Mouse (Mus musculus): ENCODE results near the gene Pcca.

The Pcca gene

DNA sequence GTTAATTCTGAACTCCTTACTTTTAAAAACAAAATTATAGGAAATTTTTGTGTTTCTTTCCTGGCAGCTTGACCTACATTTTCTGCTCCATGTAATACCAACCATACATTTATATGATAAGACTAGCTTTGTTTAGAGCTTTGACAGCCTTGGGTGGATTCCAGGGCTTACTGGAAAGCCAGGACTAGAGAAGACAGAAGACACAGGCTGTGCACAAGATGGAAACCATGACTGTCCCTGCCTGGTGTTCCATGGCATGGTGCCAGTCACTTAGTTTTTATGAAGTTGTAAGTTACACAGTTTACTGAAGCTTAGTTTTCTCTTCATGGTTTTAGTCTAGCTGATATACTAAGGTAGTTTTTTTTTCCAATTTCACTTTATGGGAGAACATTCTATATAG, 202.7 kb downstream of the Pcca start:
- no peak for DNase-seq (ENCODE audit: low read depth, low spot score)

DNA sequence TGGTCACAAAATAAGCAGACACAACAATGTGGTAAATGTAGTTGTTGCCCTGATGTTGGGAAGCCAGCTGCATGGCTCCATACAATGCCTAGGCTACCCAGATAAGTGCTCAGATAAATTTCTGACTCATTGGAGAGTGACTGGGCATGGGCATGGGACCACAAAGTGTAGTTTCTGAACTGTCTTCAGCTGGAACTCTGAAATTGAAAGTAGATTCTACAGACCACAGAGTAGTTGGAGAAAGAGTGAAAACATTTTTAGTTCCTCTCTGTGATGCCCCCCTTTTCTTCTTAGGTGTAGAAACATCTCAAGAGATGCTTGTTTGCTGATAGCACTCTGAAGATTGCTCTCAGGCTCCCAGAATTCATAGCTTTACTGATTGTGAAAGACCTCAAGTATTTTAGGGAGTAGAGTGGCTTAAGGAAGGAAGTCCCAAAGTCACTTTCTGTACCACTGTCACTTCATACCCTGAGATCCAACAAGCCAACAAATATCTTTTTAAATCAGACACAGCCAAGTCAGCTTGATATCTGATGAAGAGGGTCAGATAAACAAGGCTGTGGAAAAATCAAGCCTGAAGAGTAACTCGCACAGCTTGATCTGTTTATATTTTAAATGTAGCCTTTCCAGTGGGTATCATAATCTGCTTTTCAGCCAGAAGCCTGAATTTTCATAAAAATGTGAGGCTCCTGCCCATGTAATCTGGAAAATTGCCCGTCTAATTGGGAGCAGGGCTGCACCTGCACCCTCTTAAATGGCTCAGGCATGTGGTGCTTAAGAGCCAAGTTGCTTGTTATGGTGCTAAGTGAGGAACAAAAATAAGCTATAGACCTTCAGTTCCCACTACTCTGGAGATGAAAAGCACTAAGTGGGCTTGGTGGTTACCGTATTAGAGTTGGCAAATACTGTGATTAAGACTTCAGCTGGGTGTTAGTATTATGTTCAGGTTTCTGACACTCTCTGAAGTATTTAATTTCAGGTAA, 214.0 kb downstream of the Pcca start:
- no peak for DNase-seq (ENCODE audit: low read depth, low spot score)

DNA sequence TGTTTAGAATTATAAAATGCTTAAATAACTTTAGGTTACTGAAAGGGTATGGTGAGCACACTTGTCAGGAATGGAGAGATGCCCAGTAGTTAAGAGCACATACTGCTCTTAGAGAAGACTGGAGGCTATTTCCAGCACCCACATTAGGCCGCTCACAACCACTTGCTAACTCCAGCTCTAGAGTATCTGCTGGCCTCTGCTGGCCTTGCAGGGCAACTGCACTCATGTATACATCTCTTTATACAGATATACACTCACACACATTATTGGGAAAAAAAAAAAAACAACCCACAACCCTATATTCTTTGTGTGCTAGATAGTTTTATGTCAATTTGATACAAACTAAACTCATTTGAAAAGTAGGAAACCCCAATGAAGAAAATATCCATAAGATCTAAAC, 217.4 kb downstream of the Pcca start:
- DNase-seq (ENCODE audit: low read depth, low spot score) = no peak

DNA sequence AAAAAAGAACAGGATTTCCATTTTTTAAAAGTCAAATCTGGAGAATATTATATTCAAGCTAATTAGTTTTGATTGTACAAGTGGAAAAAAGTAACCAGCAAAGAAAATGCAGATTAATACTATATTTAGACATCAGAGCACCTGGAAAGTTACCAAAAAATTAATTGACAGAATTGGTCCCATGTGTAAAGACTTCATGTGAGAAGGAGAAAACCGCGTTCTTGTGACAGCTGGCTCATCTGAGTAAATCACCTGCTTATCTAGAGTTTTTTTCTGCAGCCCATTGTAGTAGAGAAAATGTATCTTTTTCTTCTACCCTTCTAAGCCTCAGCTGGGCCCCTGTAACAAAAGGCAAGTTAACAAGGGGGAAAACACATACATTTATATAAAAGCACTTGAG, 219.2 kb downstream of the Pcca start:
- DNase-seq (ENCODE audit: low read depth, low spot score) = no peak

DNA sequence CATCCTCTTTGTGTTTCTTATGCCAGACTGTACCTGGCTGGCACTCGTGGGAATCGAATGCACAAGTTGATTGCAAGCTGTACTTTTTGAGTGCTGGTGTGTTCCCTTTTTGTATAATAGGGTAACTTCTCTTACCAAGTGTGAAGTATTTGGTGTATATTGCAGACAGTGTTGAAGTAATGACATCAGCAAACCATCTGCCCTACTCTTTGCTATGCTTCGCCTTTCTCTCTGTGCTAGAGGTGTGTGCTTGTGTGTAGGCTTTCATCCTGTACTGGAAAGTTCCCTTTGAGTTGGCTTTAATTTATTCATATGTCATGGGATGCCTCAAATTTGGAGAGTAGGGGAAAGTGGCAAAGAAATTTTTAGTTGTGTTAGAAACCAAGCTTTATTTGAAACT, 220.2 kb downstream of the Pcca start:
- no peak for DNase-seq (ENCODE audit: low read depth, low spot score)

DNA sequence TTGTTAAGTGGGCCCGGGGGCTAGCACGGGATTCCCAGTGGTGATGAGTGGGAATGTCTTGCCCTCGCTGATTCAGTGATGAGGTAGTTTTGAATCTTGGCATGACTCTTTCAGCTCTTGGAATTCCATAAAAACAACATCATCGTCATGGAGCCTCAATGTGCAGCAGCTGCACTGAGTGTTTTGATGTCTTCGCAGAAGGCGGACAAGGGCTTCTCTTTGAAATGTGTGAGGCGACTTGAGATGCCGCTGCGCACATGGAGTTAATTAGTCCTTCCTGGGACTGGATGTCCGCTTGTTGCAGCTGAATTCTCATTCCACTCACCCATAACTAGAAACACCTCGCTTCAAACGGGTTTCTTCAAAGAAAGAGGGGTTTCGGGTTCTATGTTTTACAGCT, 221.4 kb downstream of the Pcca start:
- DNase-seq (ENCODE audit: low read depth, low spot score) = peak; percentile 41

DNA sequence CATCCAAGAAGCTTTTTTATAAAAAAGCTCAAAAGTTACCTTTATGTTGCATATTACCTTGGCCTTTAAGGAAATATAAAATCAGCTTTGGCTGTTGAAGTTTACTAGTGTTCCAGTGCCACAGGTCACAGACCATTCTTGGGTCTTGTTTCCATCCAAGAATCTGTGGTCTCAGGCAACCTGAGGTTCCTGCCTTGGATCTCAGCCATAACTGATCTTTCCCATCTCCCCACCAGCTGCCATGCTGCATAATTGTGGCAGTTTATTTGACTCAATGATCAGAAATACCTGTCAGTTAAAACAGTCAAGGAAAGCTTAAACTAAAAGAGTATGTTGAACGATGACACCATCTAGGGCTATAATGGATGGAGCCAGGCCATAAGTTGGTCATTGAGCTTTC, 222.5 kb downstream of the Pcca start:
- DNase-seq (ENCODE audit: low read depth, low spot score) = no peak

DNA sequence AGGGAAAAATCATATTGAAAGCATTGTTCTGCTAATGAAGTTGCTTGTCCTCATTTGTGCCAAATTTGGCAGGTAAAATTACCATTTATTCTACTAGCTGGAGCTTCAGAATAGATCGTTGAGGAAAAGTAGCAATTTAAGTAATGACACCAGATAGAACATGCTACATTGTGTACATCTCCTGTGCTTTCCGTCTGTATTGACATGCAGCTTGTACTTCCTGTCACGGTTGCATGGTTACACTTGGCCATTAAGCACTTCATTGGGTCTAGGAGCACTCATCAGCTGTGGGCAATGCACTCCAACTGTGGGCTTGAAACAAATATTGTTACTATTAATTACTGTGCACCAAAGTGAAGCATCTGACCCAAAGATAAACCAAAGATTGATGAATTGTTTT, 225.8 kb downstream of the Pcca start:
- no peak for DNase-seq (ENCODE audit: low read depth, low spot score)

DNA sequence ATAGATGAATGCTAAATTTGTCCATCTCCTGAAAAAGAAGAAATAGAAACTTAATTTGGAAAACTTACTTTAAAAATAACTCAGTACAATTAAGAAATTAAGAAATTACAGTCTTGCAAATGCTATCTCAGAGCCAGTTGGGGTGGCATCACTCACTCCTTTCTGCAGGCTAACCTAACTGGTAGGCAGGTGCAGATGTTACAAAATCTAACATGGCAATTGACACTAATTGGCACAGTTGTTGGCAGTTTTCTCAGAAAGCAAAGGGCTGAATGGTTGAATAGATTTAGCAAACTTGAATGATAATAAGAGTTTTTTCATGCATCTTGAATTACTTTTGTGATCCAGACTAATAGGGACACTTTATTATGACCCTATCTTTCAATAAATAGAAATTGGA, 226.7 kb downstream of the Pcca start:
- no peak for DNase-seq (ENCODE audit: low read depth, low spot score)

DNA sequence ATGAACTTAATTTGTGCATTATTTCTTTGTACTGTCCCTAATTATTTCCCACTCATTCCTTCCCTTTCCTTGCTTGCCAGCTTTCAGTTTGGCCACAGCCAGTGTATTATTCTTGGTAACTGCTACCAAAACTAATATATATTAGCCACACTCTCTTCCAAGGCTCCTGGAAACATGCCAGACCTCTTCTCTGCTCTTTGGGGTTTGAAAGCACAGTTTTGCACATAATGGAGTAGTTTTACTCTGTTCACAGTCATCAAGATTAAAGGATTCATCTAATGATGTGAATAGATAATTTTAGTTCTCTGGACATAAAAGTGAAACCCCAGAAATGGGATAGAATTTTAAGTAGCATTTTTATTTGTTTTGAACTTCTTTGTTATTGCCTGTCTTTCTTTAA, 228.5 kb downstream of the Pcca start:
- DNase-seq (ENCODE audit: low read depth, low spot score) = no peak

DNA sequence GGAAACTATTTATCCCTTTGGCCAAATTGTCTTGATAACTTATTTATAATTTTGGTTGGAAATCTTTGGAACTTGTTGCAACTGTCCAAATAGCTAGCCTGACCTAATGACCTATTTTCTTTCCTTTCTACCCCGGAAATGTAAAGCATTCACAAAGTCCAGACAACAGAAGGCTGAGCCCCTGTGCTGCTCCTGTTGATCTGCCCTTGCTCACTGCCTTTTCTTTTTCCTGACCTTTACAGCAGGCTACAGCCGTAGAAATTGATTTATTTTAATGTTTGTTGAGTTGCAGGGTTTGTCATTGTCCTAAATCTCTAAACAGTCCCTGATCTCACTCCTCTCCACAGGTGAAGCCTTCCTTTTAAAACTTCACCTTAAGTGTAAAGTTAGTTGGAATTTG, 231.8 kb downstream of the Pcca start:
- no peak for DNase-seq (ENCODE audit: low read depth, low spot score)

DNA sequence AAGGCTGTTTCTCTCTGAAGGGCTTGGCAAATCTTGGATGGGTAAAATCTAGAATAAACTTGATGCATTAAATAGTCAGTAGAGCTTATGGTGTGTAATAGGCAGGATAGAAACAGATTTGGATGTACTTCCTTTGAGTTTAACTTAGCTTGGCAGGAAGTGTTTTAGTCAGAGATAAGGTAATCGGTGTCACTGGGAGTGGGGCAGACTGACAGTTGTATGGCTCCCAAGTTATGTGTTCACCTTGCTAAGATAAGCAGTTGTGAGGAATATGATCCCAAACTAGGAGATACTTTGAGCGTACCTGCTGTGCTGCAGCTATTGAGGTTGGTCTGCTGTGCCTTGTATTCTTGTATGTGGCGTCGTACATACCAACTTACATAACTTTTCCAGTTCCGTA, 232.3 kb downstream of the Pcca start:
- DNase-seq (ENCODE audit: low read depth, low spot score) = no peak

DNA sequence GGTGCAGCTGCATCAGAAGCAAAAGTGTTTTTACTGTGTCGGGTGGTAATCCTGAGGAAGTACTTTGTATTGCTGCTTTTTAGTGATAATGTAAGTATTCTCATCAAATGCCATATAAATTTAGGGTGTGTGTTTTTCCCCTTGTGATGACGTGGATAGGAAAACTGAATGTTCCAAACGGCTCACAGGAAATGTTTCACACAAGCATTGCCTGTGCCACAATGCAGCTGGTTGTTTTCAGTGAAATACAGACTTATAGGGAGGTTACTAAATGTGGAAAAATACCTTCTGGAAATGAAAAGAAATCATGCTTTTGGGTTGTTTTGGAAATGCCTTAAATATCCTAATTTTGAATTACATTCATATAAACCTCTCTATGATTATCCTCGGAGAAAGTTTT, 250.6 kb downstream of the Pcca start:
- no peak for DNase-seq (ENCODE audit: low read depth, low spot score)

DNA sequence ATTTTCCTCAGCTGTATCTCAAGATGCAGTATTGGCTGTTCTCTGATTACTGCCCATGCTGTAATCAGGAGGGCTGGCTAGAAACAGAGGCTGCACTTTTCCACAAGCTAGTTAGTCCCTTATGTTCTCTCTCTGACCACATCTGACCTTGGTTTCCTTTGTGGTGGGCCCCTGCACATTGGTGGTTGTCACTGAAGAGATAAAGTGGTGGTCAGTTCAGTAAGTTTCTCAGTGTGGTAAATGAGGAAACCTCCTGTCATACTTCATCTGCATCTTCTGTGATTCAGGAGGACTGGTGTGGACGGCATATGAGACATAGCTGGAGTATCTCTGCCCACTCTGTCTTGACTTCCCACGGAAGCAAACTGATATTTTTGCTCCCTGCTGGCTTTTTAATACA, 254.1 kb downstream of the Pcca start:
- DNase-seq (ENCODE audit: low read depth, low spot score) = no peak

DNA sequence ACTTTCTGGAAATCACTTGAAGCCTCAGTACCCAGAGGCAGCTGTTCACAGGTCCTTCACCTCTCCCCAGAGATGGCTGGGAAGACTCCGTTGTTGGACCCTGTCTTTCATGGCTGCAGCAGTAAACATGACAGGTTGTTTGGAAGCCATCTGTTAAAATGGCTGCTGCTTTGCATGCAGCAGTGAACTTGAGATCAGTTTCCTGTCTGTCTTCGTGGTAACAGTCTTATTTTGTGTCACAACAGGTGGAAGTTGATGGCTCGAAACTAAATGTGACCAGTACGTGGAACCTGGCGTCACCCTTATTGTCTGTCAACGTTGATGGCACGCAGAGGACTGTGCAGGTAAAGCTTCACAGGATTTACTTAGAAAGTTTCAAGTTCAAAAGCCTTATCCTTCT, 256.0 kb downstream of the Pcca start:
- DNase-seq (ENCODE audit: low read depth, low spot score) = no peak

DNA sequence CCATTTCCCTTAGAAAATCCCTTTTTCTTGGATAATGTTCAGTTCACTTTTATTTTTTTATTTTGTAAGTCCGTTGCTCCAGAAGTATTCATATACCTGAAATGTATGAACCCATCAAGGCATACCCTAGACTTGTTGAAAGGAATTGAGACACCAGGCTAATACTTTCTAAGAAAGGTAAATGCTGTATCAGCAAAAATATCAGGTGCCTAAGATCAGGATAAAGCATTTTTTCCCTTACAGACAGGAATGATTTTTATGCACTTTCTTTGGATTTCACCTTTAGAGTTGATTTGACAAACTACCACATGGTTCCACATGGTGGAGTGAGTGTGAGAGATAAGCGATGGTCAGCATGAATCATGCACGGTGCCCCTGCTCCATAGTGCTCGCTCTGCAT, 259.2 kb downstream of the Pcca start:
- DNase-seq (ENCODE audit: low read depth, low spot score) = no peak

DNA sequence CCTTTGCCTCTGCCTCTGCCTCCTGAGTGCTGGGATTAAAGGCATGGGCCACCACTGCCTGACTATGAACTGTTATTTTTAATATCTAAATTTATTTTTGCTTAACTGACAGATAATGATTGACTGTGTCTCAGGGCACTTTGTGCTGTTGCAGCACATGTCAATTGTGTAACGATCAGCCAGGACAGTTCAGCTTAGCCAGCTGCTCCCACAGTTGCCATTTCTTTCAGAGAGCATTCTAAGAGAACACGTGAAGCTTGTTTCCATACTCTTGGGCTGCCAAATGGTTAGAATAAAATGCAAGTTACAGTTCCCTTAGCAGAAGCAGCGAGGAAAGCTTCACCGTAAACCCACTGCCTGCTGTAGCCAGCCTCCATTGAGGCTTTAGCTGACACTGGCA, 266.2 kb downstream of the Pcca start:
- no peak for DNase-seq (ENCODE audit: low read depth, low spot score)

DNA sequence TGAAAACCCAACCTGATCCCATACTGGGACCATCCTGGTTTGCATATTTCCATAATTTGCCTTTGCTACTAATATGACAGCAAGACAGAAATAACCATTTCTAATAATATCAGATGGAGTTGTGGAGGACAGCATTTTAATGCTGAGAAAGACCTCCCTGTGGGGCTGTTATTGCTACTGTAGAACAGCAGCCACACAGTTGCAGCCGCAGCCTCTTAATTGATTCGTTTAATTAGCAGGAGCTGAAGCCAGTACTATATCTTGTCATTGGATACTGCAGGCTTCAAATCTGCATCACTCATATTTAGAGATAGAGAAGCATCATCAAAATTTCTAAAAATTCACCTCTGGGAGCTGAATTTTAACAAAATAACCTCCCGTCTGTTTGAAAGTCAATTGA, 286.9 kb downstream of the Pcca start:
- DNase-seq (ENCODE audit: low read depth, low spot score) = no peak

DNA sequence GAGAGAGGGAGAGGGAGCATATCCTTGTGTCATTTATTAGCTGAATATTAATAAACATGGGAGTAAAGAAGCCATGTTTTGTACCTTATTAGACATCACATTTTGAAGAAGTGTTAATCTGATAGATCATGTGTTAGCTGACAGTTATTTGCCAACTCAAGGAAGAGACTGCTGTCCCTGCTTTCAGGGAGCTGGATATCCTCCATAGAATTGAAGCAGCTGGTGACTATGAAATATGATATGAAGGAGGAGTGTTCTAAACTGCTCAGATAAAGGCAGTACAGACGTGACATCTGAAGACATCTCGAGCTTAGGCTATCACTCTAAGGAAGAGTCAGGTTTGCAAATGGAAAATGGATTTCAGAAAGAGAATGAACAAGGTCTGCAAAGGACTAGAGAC, 289.7 kb downstream of the Pcca start:
- DNase-seq (ENCODE audit: low read depth, low spot score) = no peak

DNA sequence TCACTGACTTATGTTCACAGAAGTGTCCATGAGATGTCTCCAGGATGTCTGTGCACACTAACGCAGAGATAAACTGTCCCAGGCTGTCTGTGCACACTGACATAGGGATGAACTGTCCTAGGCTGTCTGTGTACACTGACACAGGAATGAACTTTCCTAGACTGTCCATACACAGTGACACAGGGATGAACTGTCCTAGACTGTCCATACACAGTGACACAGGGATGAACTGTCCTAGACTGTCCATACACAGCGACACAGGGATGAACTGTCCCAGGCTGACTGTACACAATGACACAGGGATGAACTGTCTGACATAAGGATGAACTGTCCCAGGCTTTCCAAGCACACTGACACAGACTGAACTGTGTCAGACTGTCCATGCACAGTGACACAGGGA, 291.3 kb downstream of the Pcca start:
- no peak for DNase-seq (ENCODE audit: low read depth, low spot score)

DNA sequence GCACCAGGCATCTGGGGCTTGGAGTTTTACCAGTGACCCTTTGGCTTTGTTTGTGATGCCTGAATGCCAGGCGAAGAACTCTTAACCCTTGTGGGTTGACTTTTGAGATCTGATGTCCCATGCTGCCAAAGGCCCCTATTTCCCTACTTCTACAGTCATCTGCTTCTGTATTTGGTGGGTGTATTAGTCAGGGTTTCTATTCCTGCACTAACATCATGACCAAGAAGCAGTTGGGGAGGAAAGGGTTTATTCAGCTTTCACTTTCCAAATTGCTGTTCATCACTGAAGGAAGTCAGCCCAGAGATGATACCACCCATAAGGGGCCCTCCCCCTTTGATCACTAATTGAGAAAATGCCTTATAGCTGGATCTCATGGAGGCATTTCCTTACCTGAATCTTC, 296.3 kb downstream of the Pcca start:
- DNase-seq (ENCODE audit: low read depth, low spot score) = no peak

DNA sequence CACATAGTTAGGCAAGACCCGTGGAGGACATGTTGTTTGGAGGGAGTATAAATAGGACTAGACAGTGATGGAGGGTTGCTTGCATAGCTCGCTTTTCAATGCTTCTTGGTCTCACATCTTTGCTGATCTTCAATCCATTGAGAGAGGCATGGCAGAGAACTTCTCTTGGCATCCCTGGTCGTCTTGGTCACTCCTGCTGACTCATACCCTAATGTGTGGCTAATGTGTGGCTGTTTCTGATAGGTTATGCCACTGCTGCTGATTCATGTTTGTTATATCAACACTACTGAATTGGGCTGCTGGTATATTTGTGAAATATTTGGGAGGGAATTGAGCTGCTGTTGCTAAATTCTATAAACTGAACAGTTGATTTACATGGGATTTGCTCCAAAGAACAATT, 299.5 kb downstream of the Pcca start:
- DNase-seq (ENCODE audit: low read depth, low spot score) = no peak

DNA sequence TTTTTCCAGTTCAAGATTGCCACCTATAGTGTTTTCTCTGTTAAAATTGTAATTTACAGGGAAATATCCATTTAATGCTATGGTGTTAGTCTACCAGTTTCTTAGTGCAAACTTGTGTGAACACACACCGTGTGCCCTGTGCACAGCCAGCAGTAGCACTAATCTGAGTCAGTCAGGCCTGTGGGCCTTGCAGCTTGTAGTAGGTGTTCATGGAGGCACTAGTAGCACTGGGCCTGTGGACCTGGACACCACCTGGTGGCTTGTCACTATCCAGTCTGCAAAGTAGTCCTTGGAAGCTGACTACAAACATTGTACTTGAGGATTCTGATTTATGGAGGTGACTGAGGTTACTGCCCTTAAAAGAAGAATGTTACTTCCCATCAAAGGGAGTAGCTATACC, 300.6 kb downstream of the Pcca start:
- DNase-seq (ENCODE audit: low read depth, low spot score) = no peak

All from embryo, embryonic 11.5 days (tissue).